Mouse (Mus musculus): ENCODE results near the gene Fip1l1.

The Fip1l1 gene

GRCm38 (mm10) chr5:74613491-74614151 lies 78.4 kb downstream of the Fip1l1 start:
- DNase-seq (ENCODE audit: extremely low read depth, low read depth) = no peak

- no peak for DNase-seq (ENCODE audit: extremely low read depth, low read depth)
Observed at GRCm38 (mm10) chr5:74617816-74618572, 82.7 kb downstream of the Fip1l1 start.

GRCm38 (mm10) chr5:74618573-74619059 lies 83.4 kb downstream of the Fip1l1 start:
- DNase-seq (ENCODE audit: extremely low read depth, low read depth) = peak; percentile 14

GRCm38 (mm10) chr5:74621691-74622470 lies 86.6 kb downstream of the Fip1l1 start:
- DNase-seq (ENCODE audit: extremely low read depth, low read depth) = no peak

- DNase-seq (ENCODE audit: extremely low read depth, low read depth) = no peak
Observed at GRCm38 (mm10) chr5:74623316-74624000, 88.2 kb downstream of the Fip1l1 start.

- no peak for DNase-seq (ENCODE audit: extremely low read depth, low read depth)
Observed at GRCm38 (mm10) chr5:74624385-74624784, 89.1 kb downstream of the Fip1l1 start.

GRCm38 (mm10) chr5:74628001-74628400 lies 92.8 kb downstream of the Fip1l1 start:
- DNase-seq (ENCODE audit: extremely low read depth, low read depth) = no peak

- no peak for DNase-seq (ENCODE audit: extremely low read depth, low read depth)
Observed at GRCm38 (mm10) chr5:74632369-74633114, 97.3 kb downstream of the Fip1l1 start.

GRCm38 (mm10) chr5:74633453-74633852 lies 98.2 kb downstream of the Fip1l1 start:
- DNase-seq (ENCODE audit: extremely low read depth, low read depth) = no peak

- DNase-seq (ENCODE audit: extremely low read depth, low read depth) = no peak
Observed at GRCm38 (mm10) chr5:74634391-74634790, 99.1 kb downstream of the Fip1l1 start.

- no peak for DNase-seq (ENCODE audit: extremely low read depth, low read depth)
Observed at GRCm38 (mm10) chr5:74639516-74639915, 104.3 kb downstream of the Fip1l1 start.

GRCm38 (mm10) chr5:74640504-74640903 lies 105.3 kb downstream of the Fip1l1 start:
- DNase-seq (ENCODE audit: extremely low read depth, low read depth) = no peak

- peak; percentile 46 for DNase-seq (ENCODE audit: extremely low read depth, low read depth)
Observed at GRCm38 (mm10) chr5:74641000-74641399, 105.8 kb downstream of the Fip1l1 start.

GRCm38 (mm10) chr5:74642291-74642690 lies 107.0 kb downstream of the Fip1l1 start:
- no peak for DNase-seq (ENCODE audit: extremely low read depth, low read depth)

- DNase-seq (ENCODE audit: extremely low read depth, low read depth) = no peak
Observed at GRCm38 (mm10) chr5:74647584-74647984, 112.3 kb downstream of the Fip1l1 start.

GRCm38 (mm10) chr5:74648216-74648615 lies 113.0 kb downstream of the Fip1l1 start:
- no peak for DNase-seq (ENCODE audit: extremely low read depth, low read depth)

Data from MEL-GATA-1-ER (cell line).